Mouse (Mus musculus) thymus, adult 2 months (tissue): Measurements from ENCODE around the gene Olfr173.

Source experiments
- CTCF ChIP-seq: fragments of 200-500 bp; IDR thresholded peaks from 2 replicates; pipeline ENCODE4 v1.5.1; 2012; ENCODE audit warnings: mild to moderate bottlenecking, control low read depth, low read length, moderate library complexity, borderline replicate concordance; ENCODE audit not compliant: control insufficient read depth, poor library complexity, insufficient read depth; ENCODE audit errors: extremely low read depth
- POLR2A ChIP-seq: fragments of 200-500 bp; IDR thresholded peaks from 2 replicates; pipeline ENCODE4 v1.6.1; 2012; ENCODE audit warnings: mild to moderate bottlenecking, low read length, control low read depth, moderate library complexity; ENCODE audit not compliant: control insufficient read depth, poor library complexity, insufficient read depth; ENCODE audit errors: extremely low read depth

- no peak for TF ChIP-seq CTCF
- no peak for TF ChIP-seq POLR2A
Measured at GRCm38 (mm10) chr16:58763076-58763475, 37.0 kb downstream of the Olfr173 start, which contains the start of gene Olfr172.
